Mouse (Mus musculus) olfactory bulb, adult 2 months (tissue): ENCODE data around the gene Cnot8. TPM values are rescaled to one million over a fixed set of nuclear protein-coding genes. Genes with fewer than 3 reads are reported as not detected.
A peak's percentile ranks its signal among the peaks of the same experiment; 100 is the strongest.

Experiments used
- H3K27ac ChIP-seq: fragments of 200-500 bp; 2 replicates; pipeline ENCODE4 v1.5.1; 2012; ENCODE audit warnings: low read depth, low read length; ENCODE audit not compliant: insufficient read depth
- H3K4me1 ChIP-seq: fragments of 200-500 bp; 2 replicates; pipeline ENCODE4 v1.6.1; 2012; ENCODE audit warnings: low read length; ENCODE audit not compliant: control insufficient read depth, insufficient read depth
- H3K4me3 ChIP-seq: fragments of 200-500 bp; 2 replicates; pipeline ENCODE4 v1.5.1; 2012; ENCODE audit warnings: mild to moderate bottlenecking, low read depth, low read length, moderate library complexity; ENCODE audit not compliant: insufficient read depth
- CTCF ChIP-seq: fragments of 200-500 bp; IDR thresholded peaks from 2 replicates; pipeline ENCODE4 v1.5.1; 2012; ENCODE audit warnings: low read depth, mild to moderate bottlenecking, low read length, moderate library complexity; ENCODE audit not compliant: insufficient read depth
- POLR2A ChIP-seq: fragments of 200-500 bp; IDR thresholded peaks from 2 replicates; pipeline ENCODE4 v1.6.1; 2012; ENCODE audit warnings: mild to moderate bottlenecking, low read depth, low read length, moderate library complexity; ENCODE audit not compliant: insufficient read depth
- WGBS: fragments of 180-500 bp; shearing (Covaris S2); methylation state at CpG from one replicate; pipeline ENCODE4 v1.1.7; 2018; 5-methylcytosine and 5-hydroxymethylcytosine counted together
- polyA plus RNA-seq: library from polyadenylated mRNA; stranded (reverse); fragments of >200 nt; gene quantifications from 2 replicates; pipeline ENCODE4 v1.2.4, GENCODE M21; 2012; ENCODE audit warnings: low replicate concordance; ENCODE audit not compliant: missing spikeins, insufficient read depth, insufficient read length

Gene Cnot8
- polyA plus RNA-seq, 1 experiment: not detected

DNA sequence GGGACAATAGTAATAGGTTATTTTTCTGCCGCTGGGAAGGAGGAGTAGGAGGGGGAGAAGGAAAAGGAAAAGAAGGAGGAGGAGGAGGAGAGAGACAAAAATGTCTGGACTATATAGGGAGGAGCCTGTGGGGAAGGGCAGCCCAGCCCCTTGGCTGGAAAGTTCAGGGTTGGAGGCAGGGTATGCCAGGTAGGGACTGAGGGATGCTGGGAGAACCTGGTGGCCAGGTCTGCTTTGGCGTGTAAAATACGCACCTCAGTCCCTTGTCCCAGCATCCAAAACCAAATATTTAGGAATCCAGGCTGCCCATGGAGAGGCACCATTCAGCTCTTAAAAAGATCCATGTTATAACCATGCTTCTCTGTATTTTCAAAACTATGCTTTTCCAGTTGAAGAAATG is 1.8 kb upstream of the Cnot8 start:
- 85% methylated on average over 3 of the region's 3 CpGs for WGBS
- H3K4me1 ChIP-seq: peaks cover 15% of the 10 kb centered on the region
- peak overlapping the region; percentile 18; the same call in 1 of the 2 replicates for H3K27ac ChIP-seq
- H3K4me3 ChIP-seq: no peak overlapping the region
- TF ChIP-seq CTCF: no peak
- no peak for TF ChIP-seq POLR2A

DNA sequence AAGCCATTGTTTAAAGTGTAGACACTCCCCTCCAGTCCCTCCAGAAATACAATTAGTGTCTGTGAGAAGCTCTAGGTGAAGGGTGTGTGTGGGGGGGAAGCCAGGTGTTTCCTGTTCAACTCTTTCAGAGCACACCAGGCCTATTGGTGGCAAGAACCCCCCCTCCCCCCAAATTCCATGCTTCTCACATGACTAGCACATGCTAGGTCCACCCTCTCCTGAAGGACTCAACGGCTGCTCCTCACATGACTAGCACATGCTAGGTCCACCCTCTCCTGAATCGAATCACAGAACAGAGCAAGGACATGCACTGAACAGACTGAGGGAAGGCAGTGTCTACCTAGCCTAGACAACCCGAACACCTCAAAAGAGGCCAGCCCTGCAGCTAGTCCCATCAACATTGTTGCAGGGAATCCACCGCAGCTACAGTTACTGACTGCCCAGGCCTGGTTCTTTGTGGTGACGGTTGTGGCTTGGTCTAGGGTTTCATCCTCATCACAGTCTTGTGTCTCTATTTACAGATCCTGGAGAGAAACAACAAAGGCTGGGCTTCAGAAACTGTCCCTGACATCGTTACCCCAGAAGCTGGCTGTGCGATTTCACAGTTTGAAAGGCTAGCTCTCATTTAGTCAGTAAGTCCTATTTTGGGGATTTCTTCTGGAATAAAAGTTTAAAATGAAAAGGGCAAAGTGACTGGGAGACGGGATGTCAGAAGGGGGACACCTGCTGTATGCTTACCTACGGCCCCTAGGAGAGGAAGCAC is 1.2 kb upstream of the Cnot8 start:
- TF ChIP-seq CTCF (no peak), POLR2A (no peak)
- H3K4me1 ChIP-seq: peaks cover 12% of the 10 kb centered on the region
- H3K27ac ChIP-seq: no peak overlapping the region; the same call in 1 of the 2 replicates
- 82% methylated on average over 9 of the region's 9 CpGs for WGBS
- H3K4me3 ChIP-seq: peak overlapping the region; percentile 96

DNA sequence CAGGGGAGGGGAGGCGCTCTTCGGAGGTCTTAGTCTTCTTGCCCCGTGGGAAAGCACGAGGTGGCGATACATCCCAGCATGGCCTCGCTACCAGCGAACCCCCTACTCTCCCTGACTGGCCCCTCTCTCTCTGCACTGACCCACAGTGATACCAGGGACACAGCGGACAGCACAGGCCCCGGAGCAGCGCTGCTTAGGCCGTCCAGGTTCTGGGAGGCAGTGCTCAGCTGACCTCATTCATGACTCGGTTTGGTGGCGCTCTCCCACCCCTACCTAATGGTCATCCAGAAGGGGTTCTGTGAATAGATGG is 654 bp upstream of the Cnot8 start:
- Histone ChIP-seq H3K4me1 (peaks cover 12% of the 10 kb centered on the region), H3K4me3 (peak overlapping the region; percentile 96), H3K27ac (peak overlapping the region; percentile 66)
- WGBS: 57% methylated on average over 13 of the region's 13 CpGs
- TF ChIP-seq POLR2A (no peak), CTCF (no peak)

DNA sequence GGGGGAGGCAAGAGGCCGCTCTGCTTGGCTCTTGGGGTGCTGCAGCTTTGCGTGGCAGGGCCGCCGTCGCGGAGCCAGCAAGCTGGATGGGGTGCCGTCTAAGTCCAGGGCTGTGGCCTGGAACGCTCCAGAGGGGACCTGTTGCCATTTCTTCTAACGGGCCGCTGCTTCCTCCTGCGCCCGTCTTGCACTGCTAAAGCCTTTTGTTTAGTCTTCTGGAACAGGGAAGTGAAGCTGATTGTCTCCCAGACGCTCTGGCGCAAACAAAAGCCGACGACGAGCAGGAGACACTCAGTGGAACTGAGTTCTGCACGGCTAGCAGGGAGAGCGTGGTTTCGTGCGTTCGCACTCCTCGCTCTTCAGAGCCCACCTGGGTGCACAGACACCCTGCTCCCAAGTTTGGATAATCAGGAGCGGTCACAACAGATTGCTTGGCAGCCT is 418 bp downstream of the Cnot8 start:
- under 1% methylated on average over 24 of the region's 24 CpGs for WGBS
- TF ChIP-seq CTCF: no peak; the same call in 1 of the 2 replicates
- TF ChIP-seq POLR2A: no peak
- peak overlapping the region; percentile 67 for H3K27ac ChIP-seq
- peaks cover 12% of the 10 kb centered on the region for H3K4me1 ChIP-seq
- H3K4me3 ChIP-seq: peak overlapping the region; percentile 96

DNA sequence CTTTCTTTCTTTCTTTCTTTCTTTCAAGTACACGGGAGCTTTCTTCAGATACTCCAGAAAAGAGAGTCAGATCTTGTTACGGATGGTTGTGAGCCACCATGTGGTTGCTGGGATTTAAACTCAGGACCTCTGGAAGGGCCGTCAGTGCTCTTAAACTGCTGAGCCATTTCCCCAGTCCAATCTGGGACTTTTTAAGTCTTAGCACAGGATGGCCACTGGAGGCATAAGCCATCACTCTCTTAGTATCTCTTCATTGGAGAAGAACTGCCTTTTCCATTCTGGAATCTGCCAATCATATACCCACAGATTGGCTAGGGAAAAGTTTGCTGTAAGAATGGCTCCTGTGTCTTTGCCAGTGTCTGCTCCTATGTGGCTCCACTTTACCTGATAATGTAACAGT is 3.1 kb downstream of the Cnot8 start:
- Histone ChIP-seq H3K4me1 (peaks cover 12% of the 10 kb centered on the region), H3K27ac (no peak overlapping the region), H3K4me3 (no peak overlapping the region)
- 41% methylated on average over 3 of the region's 3 CpGs for WGBS
- TF ChIP-seq POLR2A: no peak
- no peak for TF ChIP-seq CTCF

DNA sequence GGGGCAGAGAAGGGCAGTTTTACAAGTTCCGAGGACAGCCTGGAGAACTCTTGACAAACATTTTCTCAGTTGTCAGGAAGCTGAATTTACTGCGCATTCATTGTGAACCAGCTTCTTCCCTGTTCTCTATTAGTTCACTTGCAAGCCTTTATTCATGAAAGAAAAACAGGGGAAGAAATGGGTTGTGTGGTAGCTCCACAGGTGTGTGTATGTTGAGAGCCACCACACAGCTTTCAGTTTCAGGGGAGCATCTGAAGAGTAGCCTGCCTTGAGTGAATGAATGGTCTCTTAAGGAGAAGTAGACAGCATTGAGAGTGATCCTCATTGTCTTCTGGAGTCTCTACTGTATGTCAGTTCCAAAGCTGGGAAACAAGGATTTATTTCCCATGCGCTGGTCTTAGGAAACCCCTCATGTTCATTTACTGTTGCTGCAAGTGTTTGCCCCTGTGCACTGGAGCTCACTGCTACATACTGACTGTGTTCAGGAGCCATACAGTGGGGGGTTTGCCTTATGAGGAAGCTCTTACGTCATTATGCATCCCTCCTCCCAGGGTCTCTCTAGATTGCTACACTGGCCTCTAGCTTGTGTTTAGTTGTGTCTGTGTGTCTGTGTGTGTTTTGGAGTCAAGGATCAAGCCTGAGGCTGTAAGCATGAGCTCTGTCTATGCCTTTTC is 3.8 kb downstream of the Cnot8 start:
- Histone ChIP-seq H3K27ac (no peak overlapping the region), H3K4me1 (peaks cover 10% of the 10 kb centered on the region), H3K4me3 (no peak overlapping the region)
- WGBS: 84% methylated on average over 4 of the region's 4 CpGs
- no peak for TF ChIP-seq POLR2A
- no peak for TF ChIP-seq CTCF

DNA sequence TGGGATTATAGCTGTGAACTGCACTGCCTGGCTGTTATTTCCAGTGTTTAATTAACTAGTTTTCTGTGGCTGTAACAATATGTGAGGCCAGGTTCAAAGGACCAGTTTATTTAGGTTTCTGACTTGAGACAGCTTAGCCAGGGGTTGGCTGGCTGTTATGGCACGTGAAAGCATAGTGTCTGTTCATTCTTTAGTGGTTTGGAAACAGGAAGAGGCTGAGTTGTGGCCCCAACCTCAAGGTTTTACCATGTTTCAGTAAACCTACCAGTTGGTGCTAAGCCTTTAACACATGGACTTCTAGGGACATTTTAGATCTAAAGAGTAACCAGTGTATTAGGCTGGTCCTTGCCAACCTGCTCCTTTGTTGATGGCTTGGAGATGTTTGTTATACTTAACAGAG is 12.6 kb downstream of the Cnot8 start:
- H3K4me3 ChIP-seq: no peak overlapping the region
- peaks cover 3% of the 10 kb centered on the region for H3K4me1 ChIP-seq
- no peak overlapping the region for H3K27ac ChIP-seq
- 75% methylated on average over 1 of the region's 1 CpGs for WGBS
- TF ChIP-seq CTCF: no peak
- no peak for TF ChIP-seq POLR2A

DNA sequence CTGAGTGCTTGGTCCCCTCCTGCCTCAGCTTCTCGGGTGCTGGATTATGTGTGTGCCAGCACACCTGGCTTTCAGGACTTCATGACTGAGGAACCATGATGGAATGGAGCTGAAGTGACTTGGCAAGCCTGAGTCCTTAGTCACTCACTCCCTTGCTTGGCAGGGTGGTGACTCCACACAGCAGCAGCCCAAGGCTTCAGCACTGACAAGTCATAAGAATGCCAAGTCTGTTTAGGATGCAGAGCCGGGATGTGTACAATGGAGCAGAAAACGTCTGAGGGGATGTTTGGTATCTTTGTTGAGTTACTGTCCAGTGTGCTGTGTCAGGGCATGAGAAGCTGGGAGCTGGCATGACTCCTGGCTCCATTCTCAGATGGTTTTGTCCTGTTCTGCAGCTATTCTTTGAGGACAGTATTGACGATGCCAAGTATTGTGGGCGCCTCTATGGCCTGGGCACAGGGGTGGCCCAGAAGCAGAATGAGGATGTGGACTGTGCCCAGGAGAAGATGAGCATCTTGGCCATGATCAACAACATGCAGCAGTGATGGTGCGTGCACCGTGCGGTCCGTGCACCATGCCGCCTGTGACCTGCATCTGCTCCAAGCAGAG is 13.2 kb downstream of the Cnot8 start:
- H3K4me1 ChIP-seq: peaks cover 3% of the 10 kb centered on the region
- no peak overlapping the region for H3K4me3 ChIP-seq
- TF ChIP-seq POLR2A (no peak), CTCF (no peak)
- WGBS: 63% methylated on average over 10 of the region's 10 CpGs
- H3K27ac ChIP-seq: no peak overlapping the region

DNA sequence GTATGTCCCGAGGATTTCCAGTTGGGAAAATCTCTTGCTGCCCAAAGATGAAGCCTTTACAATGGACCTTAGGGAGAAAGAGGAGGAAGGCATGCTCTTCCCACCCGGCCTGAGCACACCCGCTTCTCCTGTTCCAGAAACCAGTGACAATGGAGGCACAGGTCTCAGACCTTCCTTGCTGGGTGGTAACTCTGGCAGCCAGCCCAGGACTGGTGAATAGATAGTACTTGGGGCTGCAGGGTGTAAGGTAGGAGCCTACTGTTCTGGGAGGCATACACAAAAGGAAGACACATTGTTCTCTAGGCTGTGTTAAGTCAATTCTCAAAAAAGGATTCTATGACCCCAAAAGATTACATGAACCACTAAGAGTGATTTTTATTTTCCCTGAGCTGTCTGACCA is 16.7 kb downstream of the Cnot8 start:
- no peak overlapping the region for H3K4me3 ChIP-seq
- TF ChIP-seq POLR2A (no peak), CTCF (no peak)
- no peak overlapping the region for H3K27ac ChIP-seq
- peaks cover 3% of the 10 kb centered on the region for H3K4me1 ChIP-seq
- 76% methylated on average over 3 of the region's 3 CpGs for WGBS
